Mouse (Mus musculus): ENCODE measurements around the gene Sh3rf1. TPM values are rescaled to one million over a fixed set of nuclear protein-coding genes. Genes with fewer than 3 reads are reported as not detected.

Sh3rf1 gene
- polyA plus RNA-seq, 1 experiment from 2014 or later = 22.5 TPM

- no peaks in the 10 kb centered on the region for H3K36me3 ChIP-seq (ENCODE audit: insufficient read depth)
- H3K9me3 ChIP-seq (ENCODE audit: low read depth, low read length) = no peaks in the 10 kb centered on the region
- no peak overlapping the region for H3K4me3 ChIP-seq (ENCODE audit: low read depth, low read length)
- 24% methylated on average over 11 of the region's 11 CpGs for WGBS
- peaks cover 51% of the 10 kb centered on the region for H3K4me1 ChIP-seq (ENCODE audit: insufficient read depth)
- ATAC-seq (ENCODE audit: insufficient read depth) (peak; percentile 27; the same call in 1 of the 2 replicates), DNase-seq (peak; percentile 59)
- H3K9ac ChIP-seq = no peak overlapping the region
- peak overlapping the region; percentile 59 for H3K27ac ChIP-seq (ENCODE audit: low read depth)
- TF ChIP-seq CTCF (IDR thresholded peaks at IDR 0.05; ENCODE audit: low read depth) = no peak
- peak overlapping the region; percentile 32 for H3K4me2 ChIP-seq
- H3K27me3 ChIP-seq (ENCODE audit: insufficient read depth, low read length) = no peaks in the 10 kb centered on the region
These were observed 52.0 kb downstream of the Sh3rf1 start for GRCm38 (mm10) chr8:61275463-61276356.

DNA sequence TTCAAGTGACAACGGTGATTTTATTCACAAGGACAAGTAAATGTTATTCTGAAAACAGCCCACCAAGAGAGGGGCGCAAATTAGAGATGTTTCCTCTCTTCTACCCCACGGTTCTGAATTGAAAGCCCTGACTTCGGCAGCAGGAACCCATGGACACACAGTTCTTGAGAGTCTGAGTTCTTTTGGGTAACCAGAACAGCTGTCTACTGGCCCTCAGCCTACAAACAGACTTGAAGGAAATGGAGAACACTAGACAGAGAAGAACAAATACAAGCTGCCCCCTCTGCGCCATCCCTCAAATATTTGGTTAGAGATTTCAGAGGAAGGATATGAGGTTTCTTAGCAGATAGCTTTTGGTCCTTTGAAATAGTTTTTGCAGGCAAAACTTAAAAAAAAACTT lies 52.7 kb downstream of the Sh3rf1 start:
- no peak for TF ChIP-seq CTCF (IDR thresholded peaks at IDR 0.05; ENCODE audit: low read depth)
- no peak overlapping the region for H3K9ac ChIP-seq
- H3K9me3 ChIP-seq (ENCODE audit: low read depth, low read length) = no peaks in the 10 kb centered on the region
- peaks cover 52% of the 10 kb centered on the region for H3K4me1 ChIP-seq (ENCODE audit: insufficient read depth)
- H3K27me3 ChIP-seq (ENCODE audit: insufficient read depth, low read length) = no peaks in the 10 kb centered on the region
- no peaks in the 10 kb centered on the region for H3K36me3 ChIP-seq (ENCODE audit: insufficient read depth)
- peak overlapping the region; percentile 32 for H3K4me2 ChIP-seq
- DNase-seq (no peak), ATAC-seq (ENCODE audit: insufficient read depth) (no peak)
- H3K4me3 ChIP-seq (ENCODE audit: low read depth, low read length) = no peak overlapping the region
- 41% methylated on average over 5 of the region's 5 CpGs for WGBS
- peak overlapping the region; percentile 59 for H3K27ac ChIP-seq (ENCODE audit: low read depth)

DNA sequence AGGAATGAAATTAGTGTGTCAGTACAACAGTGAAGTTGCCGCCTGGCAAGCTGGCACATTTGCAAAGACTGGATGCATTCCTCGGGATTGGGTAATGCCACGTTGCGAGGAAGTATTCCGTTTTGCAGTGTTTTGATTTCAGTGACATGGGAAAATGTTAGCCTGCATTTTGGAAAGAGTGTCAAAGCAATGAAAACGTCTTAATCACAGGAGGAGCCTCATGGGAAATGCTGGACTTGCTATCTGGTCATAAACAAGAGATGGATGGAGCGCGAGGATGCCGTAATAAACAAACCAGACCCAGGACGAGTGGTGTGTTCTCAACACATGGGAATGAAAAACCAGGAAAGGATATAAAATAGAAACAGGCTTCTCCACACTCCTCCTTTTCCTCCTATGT lies 55.4 kb downstream of the Sh3rf1 start:
- WGBS = 42% methylated on average over 10 of the region's 10 CpGs
- Histone ChIP-seq H3K36me3 (ENCODE audit: insufficient read depth) (no peaks in the 10 kb centered on the region), H3K27me3 (ENCODE audit: insufficient read depth, low read length) (no peaks in the 10 kb centered on the region), H3K4me1 (ENCODE audit: insufficient read depth) (peaks cover 66% of the 10 kb centered on the region), H3K4me2 (no peak overlapping the region), H3K27ac (ENCODE audit: low read depth) (no peak overlapping the region), H3K9me3 (ENCODE audit: low read depth, low read length) (no peaks in the 10 kb centered on the region), H3K9ac (no peak overlapping the region), H3K4me3 (ENCODE audit: low read depth, low read length) (no peak overlapping the region)
- DNase-seq (peak; percentile 57), ATAC-seq (ENCODE audit: insufficient read depth) (no peak)
- TF ChIP-seq CTCF (IDR thresholded peaks at IDR 0.05; ENCODE audit: low read depth) = no peak

DNA sequence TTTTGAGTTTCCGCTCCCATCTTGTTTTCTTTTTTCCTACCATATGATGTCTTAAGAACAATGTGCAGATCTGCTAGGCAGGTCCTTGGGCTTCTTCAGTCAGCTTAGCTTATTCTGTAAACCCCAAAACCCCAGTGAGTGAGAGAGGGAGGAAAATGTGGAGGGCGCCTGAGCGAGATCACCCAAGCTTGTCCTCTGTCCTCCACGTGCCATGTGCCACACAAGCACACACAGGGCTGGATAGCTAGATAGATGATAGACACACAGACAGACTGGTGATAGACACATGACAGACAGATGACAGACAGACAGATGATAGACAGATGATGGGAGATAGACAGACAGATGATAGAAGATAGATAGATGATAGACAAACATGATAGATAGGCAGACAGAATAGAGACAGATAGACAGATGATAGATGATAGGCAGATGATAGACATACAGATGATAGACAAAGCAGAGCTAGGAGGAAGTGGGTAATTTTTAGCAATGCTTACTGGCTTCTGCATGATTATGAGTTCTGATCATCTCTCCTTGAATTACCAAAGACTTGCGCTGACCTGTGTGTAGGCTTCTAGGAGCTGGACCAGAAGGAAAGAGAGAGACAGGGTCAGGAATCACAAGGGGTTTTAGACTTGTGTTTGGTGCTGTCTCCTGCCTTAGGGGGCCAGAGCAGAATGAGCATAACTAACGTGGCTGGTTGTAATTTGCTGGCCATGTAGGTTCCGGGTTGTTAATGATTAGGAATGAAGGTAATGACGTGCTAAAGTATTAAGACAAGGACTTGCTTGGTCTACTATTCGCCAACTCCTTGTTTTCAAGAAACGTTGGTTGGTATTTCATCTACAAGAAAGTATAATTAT lies 58.9 kb downstream of the Sh3rf1 start:
- Histone ChIP-seq H3K4me3 (ENCODE audit: low read depth, low read length) (no peak overlapping the region), H3K36me3 (ENCODE audit: insufficient read depth) (no peaks in the 10 kb centered on the region), H3K9me3 (ENCODE audit: low read depth, low read length) (no peaks in the 10 kb centered on the region), H3K27me3 (ENCODE audit: insufficient read depth, low read length) (no peaks in the 10 kb centered on the region), H3K27ac (ENCODE audit: low read depth) (peak overlapping the region; percentile 69; the same call in 1 of the 2 replicates), H3K9ac (no peak overlapping the region), H3K4me1 (ENCODE audit: insufficient read depth) (peaks cover 57% of the 10 kb centered on the region), H3K4me2 (peak overlapping the region; percentile 27; the same call in 1 of the 2 replicates)
- 47% methylated on average over 10 of the region's 10 CpGs for WGBS
- TF ChIP-seq CTCF (IDR thresholded peaks at IDR 0.05; ENCODE audit: low read depth) = no peak
- ATAC-seq (ENCODE audit: insufficient read depth) = no peak
- no peak for DNase-seq

GRCm38 (mm10) chr8:61283169-61284081 lies 59.8 kb downstream of the Sh3rf1 start:
- Histone ChIP-seq H3K27me3 (ENCODE audit: insufficient read depth, low read length) (no peaks in the 10 kb centered on the region), H3K36me3 (ENCODE audit: insufficient read depth) (no peaks in the 10 kb centered on the region), H3K27ac (ENCODE audit: low read depth) (peak overlapping the region; percentile 69), H3K4me1 (ENCODE audit: insufficient read depth) (peaks cover 62% of the 10 kb centered on the region), H3K9ac (no peak overlapping the region), H3K9me3 (ENCODE audit: low read depth, low read length) (no peaks in the 10 kb centered on the region), H3K4me2 (peak overlapping the region; percentile 27; the same call in 1 of the 2 replicates), H3K4me3 (ENCODE audit: low read depth, low read length) (no peak overlapping the region)
- peak; percentile 79 for DNase-seq
- peak; percentile 73 for ATAC-seq (ENCODE audit: insufficient read depth)
- 5% methylated on average over 12 of the region's 12 CpGs for WGBS
- peak; percentile 7; the same call in 1 of the 2 replicates for TF ChIP-seq CTCF (IDR thresholded peaks at IDR 0.05; ENCODE audit: low read depth)

- ATAC-seq (ENCODE audit: insufficient read depth) = no peak
- TF ChIP-seq CTCF (IDR thresholded peaks at IDR 0.05; ENCODE audit: low read depth) = no peak
- Histone ChIP-seq H3K9me3 (ENCODE audit: low read depth, low read length) (no peaks in the 10 kb centered on the region), H3K27ac (ENCODE audit: low read depth) (no peak overlapping the region), H3K4me2 (no peak overlapping the region), H3K27me3 (ENCODE audit: insufficient read depth, low read length) (no peaks in the 10 kb centered on the region), H3K36me3 (ENCODE audit: insufficient read depth) (no peaks in the 10 kb centered on the region), H3K4me3 (ENCODE audit: low read depth, low read length) (no peak overlapping the region), H3K9ac (no peak overlapping the region), H3K4me1 (ENCODE audit: insufficient read depth) (peaks cover 66% of the 10 kb centered on the region)
- no peak for DNase-seq
- WGBS = 44% methylated on average over 7 of the region's 7 CpGs
These were observed 62.2 kb downstream of the Sh3rf1 start for GRCm38 (mm10) chr8:61285896-61286295.

Data from lung, embryonic 14.5 days (tissue).